Mouse (Mus musculus) adrenal gland, postnatal 10 days (tissue): ENCODE data around the gene Rps19. TPM values are rescaled to one million over a fixed set of nuclear protein-coding genes. Genes with fewer than 3 reads are reported as not detected.

ENCODE experiments used
- DNase-seq: peaks from one replicate; pipeline ENCODE4 v3.0.0; 2021; ENCODE audit warnings: mixed read lengths
- total RNA-seq, 2 experiments: library from RNA; stranded (reverse); gene quantifications; 2 replicates each; pipeline ENCODE4 v1.2.3; 2021

Rps19 gene
- total RNA-seq, 2 experiments from 2014 or later, result 1,109 to 1,195 TPM

DNA sequence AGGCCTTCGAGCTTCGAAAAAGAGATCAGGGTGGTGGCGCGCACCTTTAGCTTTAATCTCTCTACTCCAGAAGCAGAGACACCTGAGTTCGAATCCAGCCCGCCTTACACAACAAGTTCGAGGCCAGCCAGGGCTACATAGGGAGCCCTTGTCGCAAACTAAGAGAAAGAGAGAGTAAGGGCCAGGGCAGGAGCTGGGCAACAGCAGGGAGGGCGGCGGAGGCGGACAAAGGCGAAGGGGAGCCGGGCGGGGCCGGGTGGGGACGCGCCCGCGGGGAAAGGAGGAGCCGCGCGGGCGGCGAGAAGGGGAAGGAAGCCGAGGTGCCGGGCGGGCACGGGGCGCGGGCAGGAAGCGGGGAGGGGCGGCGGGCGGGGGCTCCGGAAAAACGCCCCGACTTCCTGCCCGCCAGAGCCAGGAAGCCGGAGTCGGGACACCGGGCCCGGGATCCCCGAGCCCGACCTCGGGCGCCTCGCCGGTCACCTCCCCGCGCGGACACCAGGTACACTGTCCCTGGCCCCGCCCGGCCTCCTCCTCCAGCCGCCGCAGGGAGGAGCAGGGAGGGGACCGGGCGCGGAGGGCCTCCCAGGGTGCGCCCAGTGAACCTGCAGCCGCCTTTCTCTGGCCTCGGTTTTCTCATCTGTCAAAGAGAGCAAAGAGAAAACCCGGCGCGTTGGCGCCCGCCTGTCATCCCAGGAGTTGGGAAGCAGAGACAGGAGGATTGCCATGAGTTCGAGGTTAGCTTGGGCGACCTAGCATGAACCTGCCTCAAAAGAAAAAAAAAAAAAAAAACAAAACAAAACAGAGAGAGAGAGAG, 18.7 kb downstream of the Rps19 start, which contains the start of gene Arhgef1:
Arhgef1 (plus strand) TSS at position 283 of the 814 bp plus-strand sequence.
- DNase-seq, result peak; percentile 79

DNA sequence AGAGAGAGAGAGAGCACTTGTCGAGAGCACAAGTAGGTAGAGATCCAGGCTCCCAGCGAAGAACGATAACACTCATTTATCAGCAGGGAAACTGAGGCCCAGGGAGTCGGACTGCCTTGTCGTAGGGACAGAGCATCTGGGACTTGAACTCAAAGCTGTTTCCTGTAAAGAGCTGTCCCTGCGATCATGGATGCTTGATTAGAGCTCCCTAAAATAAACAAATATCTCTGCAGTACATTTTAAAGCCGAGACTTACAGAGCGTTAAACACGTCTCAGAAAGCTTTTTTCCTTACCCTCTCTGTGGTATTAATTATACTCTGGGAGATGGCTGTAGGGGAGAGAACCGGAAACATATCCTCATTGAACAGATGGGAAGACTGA, 19.3 kb downstream of the Rps19 start:
- DNase-seq, result no peak

DNA sequence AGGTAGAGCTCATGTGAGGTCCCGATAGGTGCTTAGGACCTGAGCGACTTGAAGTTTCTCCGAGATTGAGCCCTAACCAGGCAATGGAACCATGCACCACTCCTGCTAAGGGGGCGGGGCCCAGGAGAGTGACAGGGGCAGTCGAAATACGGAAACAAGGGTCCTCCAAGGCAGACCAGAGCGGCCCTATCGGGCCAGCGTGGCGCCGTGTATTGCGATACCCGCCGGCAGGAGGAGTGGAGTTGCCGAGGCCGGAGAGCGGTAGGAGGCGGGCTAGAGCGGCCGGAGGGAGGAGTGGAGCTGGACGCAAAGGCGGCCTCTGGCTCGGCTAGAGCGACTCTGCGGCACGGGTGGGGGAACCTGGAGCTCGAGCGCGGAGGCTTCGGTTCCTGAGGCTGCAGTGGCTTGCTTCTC, 19.9 kb downstream of the Rps19 start:
- peak; percentile 98 for DNase-seq

DNA sequence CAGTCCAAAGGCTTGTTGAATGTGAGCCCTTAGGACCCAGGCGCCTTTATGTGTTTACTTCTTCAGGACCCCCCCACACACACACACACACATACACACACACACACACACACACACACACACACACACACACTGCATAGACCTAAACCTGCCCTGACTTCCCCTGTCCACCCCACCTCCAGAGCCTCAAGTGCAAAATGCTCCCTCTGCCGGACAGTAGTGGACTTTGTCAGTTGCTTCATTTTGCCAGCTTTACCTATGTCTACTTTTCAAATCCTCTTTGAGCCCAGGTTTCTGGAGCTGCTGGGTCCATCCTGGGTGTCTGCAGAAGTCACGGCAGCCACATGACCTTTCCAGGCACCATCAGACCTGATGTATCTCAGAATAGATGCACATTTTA, 20.8 kb downstream of the Rps19 start:
- peak; percentile 75 for DNase-seq

DNA sequence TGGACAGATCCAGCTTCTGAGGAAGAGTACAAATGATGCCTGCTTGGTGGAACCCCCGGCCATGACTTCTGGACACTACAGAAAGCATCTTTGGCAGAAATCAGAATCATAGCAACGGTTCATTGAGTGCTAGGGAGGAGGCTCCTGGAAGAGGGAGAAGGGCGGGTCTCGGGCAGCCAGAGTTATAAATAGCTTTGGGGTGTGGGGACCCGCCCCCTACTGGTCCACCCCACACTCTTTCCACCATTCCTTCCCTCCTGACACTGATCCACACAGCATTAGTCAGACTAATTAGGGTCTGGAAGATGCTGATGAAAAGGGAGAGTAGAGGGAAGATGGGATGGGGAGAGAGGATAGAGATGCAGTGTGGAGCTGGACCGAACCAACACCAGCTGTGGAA, 22.4 kb downstream of the Rps19 start:
- no peak for DNase-seq

DNA sequence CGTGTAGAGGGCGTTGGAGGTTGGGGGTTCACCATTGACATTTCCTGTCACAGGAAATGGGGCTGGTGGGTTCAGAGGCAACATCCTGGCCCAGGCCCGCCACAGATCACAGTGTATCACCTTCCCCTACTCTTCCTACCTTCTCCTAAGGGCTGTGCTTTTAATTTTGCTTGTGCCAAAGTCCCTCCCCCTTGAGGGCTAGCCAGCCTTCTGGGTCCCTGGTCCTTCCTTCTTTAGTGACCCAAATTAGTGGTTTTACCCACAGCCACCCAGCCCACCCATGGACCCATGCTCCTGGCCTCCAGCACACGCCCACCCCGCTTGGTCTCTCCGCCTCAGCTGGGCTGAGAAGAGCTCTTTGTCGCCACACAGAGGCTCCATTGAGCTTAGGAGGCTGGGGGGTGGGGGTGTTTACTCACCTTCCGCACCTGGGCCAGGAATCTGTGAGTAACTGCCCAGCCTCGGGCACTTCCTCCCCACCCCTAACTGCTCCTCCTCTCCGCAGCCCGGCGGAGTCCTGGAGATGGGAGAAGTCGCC, 23.1 kb downstream of the Rps19 start:
- DNase-seq, result no peak

DNA sequence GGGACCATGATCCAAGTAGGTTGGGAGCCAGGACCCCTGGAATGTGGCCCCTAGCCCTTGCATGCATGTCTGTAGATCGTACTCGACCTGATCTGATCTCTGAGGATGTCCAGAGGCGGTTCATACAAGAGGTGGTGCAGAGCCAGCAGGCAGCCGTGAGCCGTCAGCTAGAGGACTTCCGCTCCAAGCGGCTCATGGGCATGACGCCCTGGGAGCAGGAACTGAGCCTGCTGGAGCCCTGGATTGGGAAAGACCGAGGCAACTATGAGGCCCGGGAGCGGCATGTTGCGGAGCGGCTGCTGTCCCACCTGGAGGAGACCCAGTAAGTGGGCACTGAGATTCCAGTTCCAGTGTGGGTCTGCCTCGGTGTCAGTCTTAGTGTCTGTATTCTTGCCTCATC, 28.3 kb downstream of the Rps19 start:
- DNase-seq, result no peak

DNA sequence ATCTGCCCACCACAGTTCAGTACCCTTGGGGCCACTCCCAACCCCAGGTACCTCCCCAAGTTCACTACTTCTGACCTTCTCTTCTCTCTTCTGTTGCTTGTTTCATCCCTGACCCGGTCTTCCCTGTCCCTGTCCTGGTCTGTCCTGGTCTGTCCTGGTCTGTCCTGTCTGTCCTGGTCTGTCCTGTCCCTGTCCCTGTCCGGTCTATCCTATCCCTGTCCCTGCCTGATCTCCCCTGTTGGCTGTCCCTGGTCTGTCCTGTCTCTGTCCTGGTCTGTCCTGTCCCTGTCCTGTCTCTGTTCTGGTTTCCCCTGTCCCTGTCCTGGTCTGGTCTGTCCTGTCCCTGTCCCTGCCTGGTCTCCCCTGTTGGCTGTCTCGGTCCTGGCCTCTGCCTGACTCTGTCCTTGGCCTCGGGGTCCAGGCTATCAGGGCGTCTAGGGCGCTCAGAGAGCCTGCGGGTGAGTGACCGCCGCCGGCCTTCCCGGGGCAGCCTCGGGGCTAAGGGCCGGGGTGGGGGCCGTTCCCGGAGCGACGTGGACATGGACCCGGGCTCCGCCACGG, 34.7 kb downstream of the Rps19 start:
- DNase-seq, result no peak

DNA sequence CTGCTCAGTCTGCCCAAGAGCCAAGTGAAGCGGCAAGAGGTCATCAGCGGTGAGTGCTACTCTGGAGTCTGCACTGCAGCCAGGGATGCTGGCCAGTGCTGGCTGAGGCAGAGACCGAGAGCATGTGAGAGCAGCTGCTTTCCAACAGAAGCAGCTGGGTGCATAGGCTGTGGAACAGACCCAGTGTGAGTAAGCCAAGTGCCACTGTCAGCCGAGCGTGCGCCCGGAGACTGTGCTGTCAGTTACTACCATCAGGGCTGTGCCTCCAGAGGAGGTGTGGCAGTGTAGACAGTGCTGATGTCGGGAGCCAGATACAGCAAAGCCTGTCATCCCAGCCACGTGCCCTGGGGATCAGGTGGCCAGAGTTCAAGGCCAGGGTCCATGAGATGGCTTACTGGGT, 35.6 kb downstream of the Rps19 start:
- no peak for DNase-seq

DNA sequence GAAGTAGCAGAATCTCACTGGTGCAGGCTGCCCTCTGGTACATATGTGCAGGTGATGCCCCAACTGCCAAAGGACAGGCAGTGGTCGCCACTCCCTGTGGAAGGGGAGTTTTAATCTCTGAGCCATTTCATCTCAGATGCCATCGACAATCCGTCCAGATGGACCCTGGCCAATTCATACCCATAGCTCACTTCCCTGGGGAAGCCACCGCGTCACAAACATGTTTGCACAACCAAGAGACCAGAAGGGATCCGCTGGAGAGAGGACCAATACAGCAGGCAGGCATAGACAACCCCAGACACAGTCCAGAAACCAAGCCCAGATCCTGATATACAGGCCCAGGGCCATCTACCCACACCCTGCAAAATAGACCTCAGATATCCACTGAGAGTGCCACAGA, 46.3 kb downstream of the Rps19 start:
- no peak for DNase-seq

DNA sequence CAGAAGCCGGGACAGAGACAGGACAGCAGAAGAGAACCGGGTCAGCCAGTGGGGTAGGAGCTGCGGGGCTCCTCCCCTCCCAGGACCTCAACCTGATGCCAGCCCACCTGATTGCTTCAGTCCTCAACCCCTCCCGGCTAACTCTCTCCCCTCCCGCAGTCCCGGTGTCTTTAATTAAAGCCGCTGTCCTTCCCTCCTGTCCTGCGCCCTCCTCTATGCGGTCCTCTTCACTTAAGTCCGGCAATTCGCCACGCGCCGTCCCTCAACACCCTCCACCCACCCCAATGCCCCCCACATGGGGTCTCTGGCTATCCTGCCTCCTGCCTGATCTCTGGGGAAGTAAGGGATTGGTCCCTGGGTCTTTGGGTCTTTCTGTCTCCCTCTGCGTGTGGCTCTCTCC, 47.5 kb downstream of the Rps19 start:
- no peak for DNase-seq

Other genes starting within 250 kb of the Rps19 start
- under 1 TPM; 0.24 to 0.27 TPM for gene Lypd3, start 247.8 kb upstream of the Rps19 start, total RNA-seq
- not detected for gene Tex101, start 207.7 kb upstream of the Rps19 start, total RNA-seq
- gene BC049730, start 175.1 kb upstream of the Rps19 start, total RNA-seq, result not detected
- not detected for gene Gm4763, start 157.5 kb upstream of the Rps19 start, total RNA-seq
- 1 to 10 TPM; 1.3 to 2.1 TPM for gene Cd177, start 124.1 kb upstream of the Rps19 start, total RNA-seq
- gene Ceacam10, start 107.2 kb upstream of the Rps19 start, total RNA-seq, result under 1 TPM in 1 of 2 experiments, not detected in 1; 0.75 TPM
- 1 to 10 TPM in 1 of 2 experiments, not detected in 1; 2.6 TPM for gene Gm9844, start 22.2 kb upstream of the Rps19 start, total RNA-seq
- not detected for gene Lypd4, start 14.4 kb upstream of the Rps19 start, total RNA-seq
- not detected for gene Dmrtc2, start 14.3 kb upstream of the Rps19 start, total RNA-seq
- 1 to 10 TPM; 9.6 to 9.8 TPM for gene Cd79a, start 13.0 kb downstream of the Rps19 start, total RNA-seq
- gene Arhgef1, start 18.5 kb downstream of the Rps19 start, total RNA-seq, result 100 to 1,000 TPM in 1 of 2 experiments, 10 to 100 TPM in 1; 93.0 to 137 TPM
- not detected for gene Gm4881, start 60.1 kb downstream of the Rps19 start, total RNA-seq
- 100 to 1,000 TPM; 222 to 234 TPM for gene Rabac1, start 88.4 kb downstream of the Rps19 start, total RNA-seq
- 10 to 100 TPM; 26.2 to 42.2 TPM for gene Atp1a3, start 121.6 kb downstream of the Rps19 start, total RNA-seq
- gene Grik5, start 188.0 kb downstream of the Rps19 start, total RNA-seq, result 10 to 100 TPM; 16.1 to 25.3 TPM
- gene Zfp574, start 188.2 kb downstream of the Rps19 start, total RNA-seq, result 10 to 100 TPM; 18.3 to 18.5 TPM